Mouse (Mus musculus) limb, embryonic 10.5 days (tissue): ENCODE data around the gene Atf6b. TPM values are rescaled to one million over a fixed set of nuclear protein-coding genes. Genes with fewer than 3 reads are reported as not detected.

Experiments
- DNase-seq: peaks from one replicate; pipeline ENCODE4 v3.0.0-alpha.2; 2017; ENCODE audit warnings: low spot score
- H3K27ac ChIP-seq: fragments of 300-500 bp; sonication (generic); 2 replicates; pipeline ENCODE4 v1.5.1; 2016; ENCODE audit warnings: mild to moderate bottlenecking
- H3K27me3 ChIP-seq: fragments of 300-500 bp; sonication (generic); 2 replicates; pipeline ENCODE4 v1.6.1; 2016; ENCODE audit warnings: low read depth, mild to moderate bottlenecking; ENCODE audit not compliant: poor library complexity, severe bottlenecking
- H3K36me3 ChIP-seq: fragments of 300-500 bp; sonication (generic); 2 replicates; pipeline ENCODE4 v1.6.1; 2016; ENCODE audit warnings: mild to moderate bottlenecking, moderate library complexity
- H3K4me1 ChIP-seq: fragments of 300-500 bp; sonication (generic); 2 replicates; pipeline ENCODE4 v1.6.1; 2016
- H3K4me3 ChIP-seq: fragments of 300-500 bp; sonication (generic); 2 replicates; pipeline ENCODE4 v1.5.1; 2016; ENCODE audit warnings: mild to moderate bottlenecking, moderate library complexity
- H3K9me3 ChIP-seq: fragments of 300-500 bp; sonication (generic); replicated peaks from 2 replicates; pipeline ENCODE4 v1.6.1; 2016; ENCODE audit warnings: mild to moderate bottlenecking
- WGBS: fragments of 180-500 bp; shearing (Covaris S2); methylation state at CpG from one replicate; pipeline ENCODE4 v1.1.7; 2016; 5-methylcytosine and 5-hydroxymethylcytosine counted together
- polyA plus RNA-seq: library from polyadenylated mRNA; unstranded; fragments of >200 nt; fragmentation: Nextera tagmentation; extraction: Ambion mirVana; gene quantifications from 2 replicates; pipeline ENCODE4 v1.2.1, GENCODE M21; 2016

The Atf6b gene
- polyA plus RNA-seq, 1 experiment from 2014 or later, result 101 TPM

- 61% methylated on average over 7 of the region's 7 CpGs for WGBS
- Histone ChIP-seq H3K27me3 (peaks cover 77% of the 10 kb centered on the region), H3K9me3 (no peaks in the 10 kb centered on the region), H3K4me3 (peak within 1 kb of the TSS; percentile 48), H3K4me1 (peaks cover 19% of the 10 kb centered on the region), H3K27ac (0 out of 2 replicates have a peak within 1 kb of the TSS, but pooled peaks have one; percentile 30), H3K36me3 (no peaks in the 10 kb centered on the region)
- no peak for DNase-seq
Measured at GRCm38 (mm10) chr17:34670235-34670634, 23.3 kb downstream of the Atf6b start, which contains the start of gene Tnxb. Tnxb (plus strand) TSS chr17:34670535.

DNA sequence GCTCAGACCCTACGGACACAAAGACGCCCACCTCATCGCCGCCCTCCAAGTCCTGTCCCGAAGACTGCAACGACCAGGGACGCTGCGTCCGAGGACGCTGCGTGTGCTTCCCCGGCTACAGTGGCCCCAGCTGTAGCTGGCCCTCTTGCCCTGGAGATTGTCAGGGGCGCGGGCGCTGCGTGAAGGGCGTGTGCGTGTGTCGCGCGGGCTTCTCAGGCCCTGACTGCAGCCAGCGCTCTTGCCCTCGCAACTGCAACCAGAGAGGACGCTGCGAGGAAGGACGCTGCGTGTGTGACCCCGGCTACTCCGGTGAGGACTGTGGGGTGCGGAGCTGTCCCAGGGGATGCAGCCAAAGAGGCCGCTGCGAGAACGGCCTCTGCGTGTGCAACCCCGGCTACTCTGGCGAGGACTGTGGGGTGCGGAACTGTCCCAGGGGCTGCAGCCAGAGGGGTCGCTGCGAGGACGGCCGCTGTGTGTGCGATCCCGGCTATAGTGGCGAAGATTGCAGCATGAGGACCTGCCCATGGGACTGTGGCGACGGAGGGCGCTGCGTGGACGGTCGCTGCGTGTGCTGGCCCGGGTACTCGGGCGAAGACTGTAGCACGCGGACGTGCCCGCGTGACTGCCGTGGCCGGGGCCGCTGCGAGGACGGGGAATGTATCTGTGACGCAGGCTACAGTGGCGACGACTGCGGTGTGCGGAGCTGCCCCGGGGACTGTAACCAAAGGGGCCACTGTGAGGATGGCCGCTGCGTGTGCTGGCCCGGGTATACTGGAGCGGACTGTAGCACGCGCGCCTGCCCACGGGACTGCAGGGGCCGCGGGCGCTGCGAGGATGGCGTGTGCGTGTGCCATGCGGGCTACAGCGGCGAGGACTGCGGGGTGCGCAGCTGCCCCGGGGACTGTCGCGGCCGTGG, 24.5 kb downstream of the Atf6b start:
- DNase-seq, result peak; percentile 73
- Histone ChIP-seq H3K27ac (0 out of 2 replicates have a peak overlapping the region, but pooled peaks have one; percentile 30), H3K36me3 (no peaks in the 10 kb centered on the region), H3K4me1 (peaks cover 19% of the 10 kb centered on the region), H3K27me3 (peaks cover 84% of the 10 kb centered on the region), H3K4me3 (peak overlapping the region; percentile 48), H3K9me3 (no peaks in the 10 kb centered on the region)
- WGBS, result 10% methylated on average over 93 of the region's 93 CpGs

DNA sequence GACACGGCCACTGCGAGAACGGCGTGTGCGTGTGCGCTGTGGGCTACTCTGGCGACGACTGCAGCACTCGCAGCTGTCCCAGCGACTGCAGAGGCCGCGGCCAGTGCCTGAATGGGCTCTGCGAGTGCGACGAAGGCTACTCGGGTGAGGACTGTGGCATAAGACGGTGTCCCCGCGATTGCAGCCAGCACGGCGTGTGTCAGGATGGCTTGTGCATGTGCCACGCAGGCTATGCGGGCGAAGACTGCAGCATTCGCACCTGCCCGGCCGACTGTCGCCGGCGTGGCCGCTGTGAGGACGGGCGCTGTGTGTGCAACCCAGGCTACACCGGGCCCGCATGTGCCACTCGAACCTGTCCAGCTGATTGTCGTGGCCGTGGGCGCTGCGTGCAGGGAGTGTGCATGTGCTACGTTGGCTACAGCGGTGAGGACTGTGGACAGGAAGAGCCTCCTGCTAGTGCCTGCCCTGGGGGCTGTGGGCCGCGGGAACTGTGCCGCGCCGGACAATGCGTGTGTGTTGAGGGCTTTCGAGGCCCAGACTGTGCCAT, 25.4 kb downstream of the Atf6b start:
- H3K36me3 ChIP-seq, result no peaks in the 10 kb centered on the region
- no peaks in the 10 kb centered on the region for H3K9me3 ChIP-seq
- H3K4me3 ChIP-seq, result peak overlapping the region; percentile 48
- WGBS, result 36% methylated on average over 49 of the region's 49 CpGs
- H3K27ac ChIP-seq, result no peak overlapping the region
- DNase-seq, result peak; percentile 49
- H3K4me1 ChIP-seq, result peaks cover 19% of the 10 kb centered on the region
- H3K27me3 ChIP-seq, result peaks cover 91% of the 10 kb centered on the region

DNA sequence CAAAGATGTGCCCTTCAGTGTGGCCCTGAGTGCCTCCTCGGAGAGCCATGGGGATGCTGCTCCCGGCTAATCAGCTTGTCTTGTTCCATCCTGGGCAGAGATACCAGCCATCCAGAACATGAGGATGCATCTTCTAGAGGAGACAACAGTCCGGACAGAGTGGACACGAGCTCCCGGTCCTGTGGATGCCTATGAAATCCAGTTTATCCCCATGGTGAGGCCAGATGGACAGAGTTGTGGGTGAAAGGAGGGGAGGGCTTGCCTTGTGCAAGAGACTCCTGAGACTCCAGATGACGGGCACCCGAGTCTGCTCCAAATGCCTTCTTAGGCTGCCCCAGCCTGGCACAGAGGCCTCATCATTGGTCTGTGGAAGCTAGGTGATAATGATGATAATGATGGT, 26.2 kb downstream of the Atf6b start:
- Histone ChIP-seq H3K27ac (no peak overlapping the region), H3K4me3 (no peak overlapping the region), H3K27me3 (peaks cover 95% of the 10 kb centered on the region), H3K4me1 (peaks cover 19% of the 10 kb centered on the region), H3K36me3 (no peaks in the 10 kb centered on the region), H3K9me3 (no peaks in the 10 kb centered on the region)
- DNase-seq, result no peak
- WGBS, result 88% methylated on average over 7 of the region's 7 CpGs

GRCm38 (mm10) chr17:34674524-34675204, 27.7 kb downstream of the Atf6b start:
- Histone ChIP-seq H3K4me3 (no peak overlapping the region), H3K4me1 (peaks cover 19% of the 10 kb centered on the region), H3K27me3 (peaks cover 98% of the 10 kb centered on the region), H3K36me3 (no peaks in the 10 kb centered on the region), H3K9me3 (no peaks in the 10 kb centered on the region), H3K27ac (no peak overlapping the region)
- WGBS, result 69% methylated on average over 11 of the region's 11 CpGs
- DNase-seq, result no peak

DNA sequence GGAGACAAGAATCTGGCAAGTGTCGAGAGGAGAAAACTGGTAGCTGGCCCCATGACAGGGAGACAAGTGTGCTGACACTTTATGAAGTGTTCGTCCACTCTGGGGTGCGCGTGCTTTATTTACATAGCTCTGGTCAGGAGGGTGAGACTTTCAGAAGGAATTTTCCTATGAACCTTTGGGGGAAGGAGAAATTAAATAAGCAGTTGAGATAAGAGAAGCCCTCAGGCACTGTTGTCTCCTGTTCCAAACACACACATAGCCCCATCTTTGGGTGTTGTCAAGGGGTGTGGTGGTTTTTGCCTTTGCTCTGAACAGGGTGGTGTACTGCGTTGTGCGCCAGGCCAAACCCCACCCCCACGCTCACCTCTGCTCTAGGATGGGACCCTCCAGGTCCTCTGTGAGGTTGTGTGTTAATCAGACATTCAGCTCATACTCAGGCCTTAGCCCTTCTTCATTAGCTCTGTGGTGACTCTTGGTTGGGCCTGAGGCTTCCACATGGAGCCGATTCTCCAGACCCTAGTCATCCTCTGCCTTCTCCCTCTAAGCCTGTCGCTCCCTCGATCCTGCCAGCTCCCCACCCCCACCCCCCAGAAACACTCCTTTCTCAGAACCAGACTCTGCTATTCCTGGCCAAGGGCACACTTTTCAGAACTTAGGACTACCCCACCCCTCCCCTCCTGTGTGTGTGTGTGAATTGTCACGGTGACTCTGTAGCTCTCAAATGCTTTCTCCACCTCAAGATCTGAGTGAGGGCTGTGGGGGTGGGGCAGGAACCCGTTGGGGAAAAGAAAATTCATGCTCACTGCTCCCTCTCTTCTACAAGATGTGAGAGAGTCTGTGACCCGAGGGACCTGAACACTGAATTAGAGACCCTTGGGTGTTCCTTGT, 28.5 kb downstream of the Atf6b start:
- Histone ChIP-seq H3K27ac (no peak overlapping the region), H3K4me1 (peaks cover 22% of the 10 kb centered on the region), H3K36me3 (no peaks in the 10 kb centered on the region), H3K9me3 (no peaks in the 10 kb centered on the region), H3K4me3 (no peak overlapping the region), H3K27me3 (peaks cover 98% of the 10 kb centered on the region)
- WGBS, result 75% methylated on average over 13 of the region's 13 CpGs
- DNase-seq, result no peak

DNA sequence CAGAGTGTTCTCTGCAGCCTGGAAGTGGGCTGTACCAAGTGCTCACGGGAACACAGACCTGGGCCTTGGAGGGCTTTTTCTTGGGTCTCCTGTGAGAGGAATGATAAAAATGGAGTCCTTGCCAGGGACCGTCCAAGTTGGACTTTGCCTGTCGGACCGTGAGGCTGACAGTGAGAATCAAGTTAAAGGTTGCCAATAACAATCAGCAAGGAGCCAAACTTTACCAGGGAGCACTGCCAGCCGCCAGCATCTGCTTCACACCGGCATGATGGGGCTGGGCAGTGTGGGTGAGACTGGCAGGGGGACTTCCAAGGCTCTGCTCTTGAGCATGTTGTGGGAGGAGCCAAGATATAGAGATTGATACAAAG, 29.1 kb downstream of the Atf6b start:
- H3K27ac ChIP-seq, result no peak overlapping the region
- no peak overlapping the region for H3K4me3 ChIP-seq
- DNase-seq, result no peak
- H3K36me3 ChIP-seq, result no peaks in the 10 kb centered on the region
- H3K27me3 ChIP-seq, result peaks cover 98% of the 10 kb centered on the region
- peaks cover 19% of the 10 kb centered on the region for H3K4me1 ChIP-seq
- WGBS, result 80% methylated on average over 6 of the region's 6 CpGs
- no peaks in the 10 kb centered on the region for H3K9me3 ChIP-seq

DNA sequence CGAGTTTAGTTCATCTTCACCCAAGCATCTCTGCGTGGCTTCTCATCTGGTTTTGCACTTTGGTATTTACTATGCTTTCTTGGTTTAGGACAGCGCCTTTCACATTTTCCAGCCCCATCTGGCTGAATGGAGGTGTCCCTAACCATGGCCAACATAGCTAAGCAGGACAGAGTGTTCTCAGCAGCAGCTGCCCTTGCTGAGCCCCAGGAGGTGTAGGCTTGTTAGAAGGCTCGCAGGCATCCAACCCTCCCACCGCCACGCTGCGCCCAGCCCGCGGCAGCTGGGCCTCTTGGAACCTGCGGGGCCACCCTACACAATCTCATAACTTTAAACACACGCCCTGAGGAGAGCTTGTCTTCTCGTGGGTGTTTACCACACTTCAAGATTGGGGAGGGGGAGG, 29.7 kb downstream of the Atf6b start:
- Histone ChIP-seq H3K36me3 (no peaks in the 10 kb centered on the region), H3K9me3 (no peaks in the 10 kb centered on the region), H3K4me3 (no peak overlapping the region), H3K4me1 (peaks cover 13% of the 10 kb centered on the region), H3K27ac (no peak overlapping the region), H3K27me3 (peaks cover 98% of the 10 kb centered on the region)
- no peak for DNase-seq
- 80% methylated on average over 12 of the region's 12 CpGs for WGBS

DNA sequence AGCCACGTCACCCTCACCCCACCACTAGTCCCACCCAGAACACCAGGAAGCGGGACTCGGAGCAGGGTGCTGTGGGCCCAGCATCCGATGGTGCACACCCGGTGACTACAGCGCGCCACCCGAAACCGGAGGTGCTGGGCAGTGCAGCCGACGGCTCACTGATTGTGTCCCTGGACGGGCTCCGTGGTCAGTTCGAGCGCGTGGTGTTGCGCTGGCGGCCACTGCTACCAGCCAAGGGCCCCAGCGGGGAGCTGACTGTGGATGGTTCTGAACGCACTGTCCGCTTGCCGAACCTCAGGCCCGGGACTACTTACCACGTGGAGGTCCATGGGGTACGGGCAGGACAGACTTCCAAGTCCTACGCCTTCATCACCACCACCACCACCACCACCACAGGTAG, 33.2 kb downstream of the Atf6b start:
- H3K27me3 ChIP-seq, result peaks cover 70% of the 10 kb centered on the region
- no peak for DNase-seq
- H3K27ac ChIP-seq, result no peak overlapping the region
- H3K9me3 ChIP-seq, result no peaks in the 10 kb centered on the region
- peaks cover 12% of the 10 kb centered on the region for H3K4me1 ChIP-seq
- 85% methylated on average over 26 of the region's 26 CpGs for WGBS
- no peak overlapping the region for H3K4me3 ChIP-seq
- no peaks in the 10 kb centered on the region for H3K36me3 ChIP-seq

DNA sequence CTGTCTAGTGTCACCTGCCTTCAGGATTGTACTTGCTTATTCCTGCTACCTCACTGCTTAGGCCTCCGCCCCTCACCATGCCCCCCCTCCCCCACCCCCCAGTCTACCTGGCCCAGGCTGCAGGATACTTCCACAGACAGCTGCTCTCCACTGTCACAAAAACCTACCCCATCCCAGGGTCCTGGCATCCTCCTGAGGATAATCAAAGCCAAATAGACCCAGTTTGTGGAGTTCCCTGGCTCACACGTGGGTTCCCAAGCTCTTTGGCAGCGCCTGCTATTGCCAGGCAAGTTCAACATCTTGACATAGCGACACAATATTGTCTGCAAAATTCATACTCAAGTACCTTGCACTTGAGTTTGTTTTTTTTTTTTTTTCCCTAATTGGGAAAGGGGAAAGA, 33.7 kb downstream of the Atf6b start:
- Histone ChIP-seq H3K4me3 (no peak overlapping the region), H3K4me1 (peaks cover 12% of the 10 kb centered on the region), H3K27ac (no peak overlapping the region), H3K9me3 (no peaks in the 10 kb centered on the region), H3K27me3 (peaks cover 66% of the 10 kb centered on the region), H3K36me3 (no peaks in the 10 kb centered on the region)
- no peak for DNase-seq
- WGBS, result 79% methylated on average over 4 of the region's 4 CpGs

GRCm38 (mm10) chr17:34681132-34681571, 34.2 kb downstream of the Atf6b start:
- H3K27me3 ChIP-seq, result peaks cover 60% of the 10 kb centered on the region
- H3K9me3 ChIP-seq, result no peaks in the 10 kb centered on the region
- no peak overlapping the region for H3K4me3 ChIP-seq
- H3K4me1 ChIP-seq, result peaks cover 15% of the 10 kb centered on the region
- no peak for DNase-seq
- WGBS, result 77% methylated on average over 17 of the region's 17 CpGs
- no peak overlapping the region for H3K27ac ChIP-seq
- H3K36me3 ChIP-seq, result no peaks in the 10 kb centered on the region

- Histone ChIP-seq H3K4me1 (peaks cover 15% of the 10 kb centered on the region), H3K9me3 (no peaks in the 10 kb centered on the region), H3K27me3 (peaks cover 54% of the 10 kb centered on the region), H3K27ac (no peak overlapping the region), H3K36me3 (no peaks in the 10 kb centered on the region), H3K4me3 (no peak overlapping the region)
- no peak for DNase-seq
- WGBS, result 75% methylated on average over 11 of the region's 11 CpGs
Measured at GRCm38 (mm10) chr17:34681881-34682536, 35.1 kb downstream of the Atf6b start.
